Mouse (Mus musculus) embryonic facial prominence, embryonic 10.5 days (tissue): ENCODE data around the gene Gm10521. TPM values are rescaled to one million over a fixed set of nuclear protein-coding genes. Genes with fewer than 3 reads are reported as not detected.
"Not testable (repeated sequence)": the region's sequence is repeated elsewhere in the genome, so short reads cannot be mapped to it uniquely, and the experiment has no call there.

ENCODE experiments used
- DNase-seq: peaks from one replicate; pipeline ENCODE4 v3.0.0-alpha.2; 2017; ENCODE audit warnings: low spot score
- H3K27ac ChIP-seq: fragments of 300-500 bp; sonication (generic); replicated peaks from 2 replicates; pipeline ENCODE4 v1.5.1; 2016; ENCODE audit warnings: mild to moderate bottlenecking
- H3K27me3 ChIP-seq: fragments of 300-500 bp; sonication (generic); replicated peaks from 2 replicates; pipeline ENCODE4 v1.6.1; 2016; ENCODE audit warnings: low read depth, mild to moderate bottlenecking; ENCODE audit not compliant: poor library complexity, severe bottlenecking
- H3K36me3 ChIP-seq: fragments of 300-500 bp; sonication (generic); replicated peaks from 2 replicates; pipeline ENCODE4 v1.6.1; 2016; ENCODE audit warnings: mild to moderate bottlenecking, moderate library complexity
- H3K4me1 ChIP-seq: fragments of 300-500 bp; sonication (generic); 2 replicates; pipeline ENCODE4 v1.6.1; 2016
- H3K4me3 ChIP-seq: fragments of 300-500 bp; sonication (generic); 2 replicates; pipeline ENCODE4 v1.5.1; 2016; ENCODE audit warnings: mild to moderate bottlenecking, moderate library complexity
- H3K9me3 ChIP-seq: fragments of 300-500 bp; sonication (generic); 2 replicates; pipeline ENCODE4 v1.6.1; 2016; ENCODE audit warnings: mild to moderate bottlenecking
- WGBS: fragments of 180-500 bp; shearing (Covaris S2); methylation state at CpG from one replicate; pipeline ENCODE4 v1.1.7; 2016; 5-methylcytosine and 5-hydroxymethylcytosine counted together
- polyA plus RNA-seq: library from polyadenylated mRNA; unstranded; fragments of >200 nt; fragmentation: Nextera tagmentation; extraction: Ambion mirVana; gene quantifications from 2 replicates; pipeline ENCODE4 v1.2.1, GENCODE M21; 2016

Gene Gm10521
- polyA plus RNA-seq: not detected in 2 replicates

GRCm38 (mm10) chr1:171895364-171895763 is at the start of gene Gm10521:
Gene Gm10521, plus strand, starts transcription at chr1:171895664.
- not testable (repeated sequence) for H3K9me3 ChIP-seq, H3K36me3 ChIP-seq, H3K4me3 ChIP-seq, H3K27ac ChIP-seq, H3K4me1 ChIP-seq, DNase-seq, H3K27me3 ChIP-seq
- 85% methylated on average over 5 of the region's 5 CpGs for WGBS

DNA sequence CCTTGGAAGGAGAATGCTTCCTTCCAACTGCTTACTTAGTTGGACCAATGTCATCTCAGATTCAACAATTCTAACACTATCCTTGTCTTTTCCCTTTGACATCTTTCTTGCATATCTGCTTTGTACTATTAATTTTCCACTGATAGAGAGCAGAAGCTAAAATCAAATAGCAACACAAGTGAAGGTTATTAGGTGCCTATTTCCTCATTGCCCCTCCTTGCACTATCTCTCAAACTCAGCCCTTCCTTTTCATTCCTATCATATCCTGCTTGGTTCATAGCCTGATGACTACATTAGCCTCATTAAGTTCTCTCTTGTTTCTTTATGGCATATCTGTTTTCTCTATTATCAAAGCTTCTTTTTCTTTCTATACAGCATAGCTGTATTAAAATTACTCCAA is 47.3 kb upstream of the Gm10521 start:
- no peak overlapping the region for H3K27ac ChIP-seq

DNA sequence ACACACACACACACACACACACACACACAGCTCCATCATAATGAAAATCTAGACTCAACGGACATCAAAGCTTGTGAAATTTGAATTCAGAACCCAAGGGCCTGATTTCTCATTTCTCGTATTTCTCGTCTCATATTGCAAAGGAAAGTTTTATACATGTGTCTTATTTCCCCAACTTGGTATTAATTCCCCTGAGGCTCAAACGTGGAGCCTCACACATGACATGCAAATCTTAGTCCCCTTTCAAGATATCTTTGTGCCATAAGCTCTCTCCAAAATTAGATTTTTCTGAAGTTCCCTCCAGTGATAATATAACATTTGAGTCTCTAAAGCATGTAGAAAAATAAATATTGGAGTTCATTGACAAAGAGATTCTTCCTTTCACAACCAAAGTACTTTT is 46.7 kb upstream of the Gm10521 start:
- no peak overlapping the region for H3K27ac ChIP-seq
- DNase-seq: no peak
- no peaks in the 10 kb centered on the region for H3K9me3 ChIP-seq
- no peaks in the 10 kb centered on the region for H3K36me3 ChIP-seq
- H3K27me3 ChIP-seq: no peaks in the 10 kb centered on the region
- no peaks in the 10 kb centered on the region for H3K4me1 ChIP-seq
- H3K4me3 ChIP-seq: no peak overlapping the region
- 82% methylated on average over 4 of the region's 4 CpGs for WGBS

More for the DNA sequence above, 47.3 kb upstream of the Gm10521 start:
- Histone ChIP-seq H3K9me3 (no peaks in the 10 kb centered on the region), H3K4me3 (no peak overlapping the region), H3K36me3 (no peaks in the 10 kb centered on the region), H3K4me1 (no peaks in the 10 kb centered on the region), H3K27me3 (no peaks in the 10 kb centered on the region)
- DNase-seq: no peak

DNA sequence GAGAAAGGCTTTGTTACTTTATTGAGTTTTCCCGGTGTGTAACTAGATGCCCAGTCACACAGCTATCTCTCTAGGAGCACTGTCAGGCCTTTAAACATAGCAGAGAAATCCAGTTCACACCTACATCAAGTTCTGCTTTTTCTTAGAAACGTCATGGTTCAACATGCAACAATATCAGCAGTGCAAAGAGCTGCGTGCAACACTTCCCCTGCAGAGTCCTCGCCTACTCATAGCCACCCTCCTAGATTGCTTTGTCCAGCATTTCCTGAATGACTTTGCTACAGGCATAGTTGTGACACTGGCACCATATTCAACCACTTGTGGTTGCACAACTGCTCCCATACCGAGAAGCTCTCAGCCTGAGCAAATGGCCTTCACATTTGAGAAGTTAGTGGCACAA is 46.0 kb upstream of the Gm10521 start:
- no peaks in the 10 kb centered on the region for H3K36me3 ChIP-seq
- H3K4me3 ChIP-seq: no peak overlapping the region
- H3K4me1 ChIP-seq: no peaks in the 10 kb centered on the region
- H3K27ac ChIP-seq: no peak overlapping the region
- no peaks in the 10 kb centered on the region for H3K27me3 ChIP-seq
- no peak for DNase-seq
- no peaks in the 10 kb centered on the region for H3K9me3 ChIP-seq
- 86% methylated on average over 5 of the region's 5 CpGs for WGBS

DNA sequence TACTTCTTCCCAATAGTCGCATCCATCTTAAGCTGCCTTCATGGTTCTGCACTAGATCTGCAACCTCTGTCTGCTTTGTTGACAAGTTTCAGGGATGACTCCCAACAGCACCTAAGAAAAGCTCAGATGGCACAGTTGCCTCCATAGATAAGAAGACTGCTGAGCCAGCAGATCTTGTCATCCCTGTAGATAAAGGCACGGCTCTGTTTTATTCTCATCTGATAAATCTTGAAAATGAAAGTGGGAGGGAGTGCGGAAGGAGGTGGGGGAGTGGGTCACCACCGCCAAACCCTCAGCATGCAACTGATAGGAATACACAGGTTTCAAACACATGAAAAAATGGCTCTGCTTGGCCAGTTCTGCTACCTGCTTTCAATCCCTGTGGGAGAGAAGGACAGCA is 30.0 kb upstream of the Gm10521 start:
- Histone ChIP-seq H3K4me3 (no peak overlapping the region), H3K36me3 (no peaks in the 10 kb centered on the region), H3K27ac (no peak overlapping the region), H3K9me3 (no peaks in the 10 kb centered on the region), H3K27me3 (no peaks in the 10 kb centered on the region), H3K4me1 (no peaks in the 10 kb centered on the region)
- WGBS: 91% methylated on average over 4 of the region's 4 CpGs
- DNase-seq: no peak

- Histone ChIP-seq H3K27me3 (no peaks in the 10 kb centered on the region), H3K4me3 (no peak overlapping the region), H3K4me1 (no peaks in the 10 kb centered on the region), H3K36me3 (no peaks in the 10 kb centered on the region), H3K9me3 (no peaks in the 10 kb centered on the region), H3K27ac (no peak overlapping the region)
- no peak for DNase-seq
- WGBS: 92% methylated on average over 1 of the region's 1 CpGs
Measured at GRCm38 (mm10) chr1:171886989-171887388, 8.5 kb upstream of the Gm10521 start.

DNA sequence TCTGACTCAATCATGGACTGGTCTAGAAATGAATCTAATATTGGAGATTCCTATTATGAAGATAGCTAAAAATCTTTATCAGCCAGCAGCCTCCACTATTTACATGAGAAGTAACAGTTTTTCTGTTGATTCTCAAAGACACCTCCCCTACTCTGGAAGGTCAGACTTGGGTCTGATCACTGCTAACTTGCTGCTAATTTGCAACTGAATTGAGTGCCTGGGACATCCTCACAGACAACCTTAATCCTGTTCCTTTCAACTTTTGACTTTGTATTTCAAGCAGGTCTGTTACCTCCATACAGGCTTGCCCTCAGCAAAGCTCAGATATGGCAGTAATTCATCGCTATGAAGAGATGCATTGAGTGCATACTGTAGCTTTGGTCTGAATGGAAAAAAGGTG is 8.5 kb downstream of the Gm10521 start:
- no peak overlapping the region for H3K27ac ChIP-seq
- H3K4me1 ChIP-seq: no peaks in the 10 kb centered on the region
- H3K36me3 ChIP-seq: no peaks in the 10 kb centered on the region
- 0 out of 2 replicates have a peak, but pooled peaks cover under 1% of the 10 kb centered on the region for H3K9me3 ChIP-seq
- H3K4me3 ChIP-seq: no peak overlapping the region
- 71% methylated on average over 1 of the region's 1 CpGs for WGBS
- DNase-seq: no peak
- no peaks in the 10 kb centered on the region for H3K27me3 ChIP-seq

DNA sequence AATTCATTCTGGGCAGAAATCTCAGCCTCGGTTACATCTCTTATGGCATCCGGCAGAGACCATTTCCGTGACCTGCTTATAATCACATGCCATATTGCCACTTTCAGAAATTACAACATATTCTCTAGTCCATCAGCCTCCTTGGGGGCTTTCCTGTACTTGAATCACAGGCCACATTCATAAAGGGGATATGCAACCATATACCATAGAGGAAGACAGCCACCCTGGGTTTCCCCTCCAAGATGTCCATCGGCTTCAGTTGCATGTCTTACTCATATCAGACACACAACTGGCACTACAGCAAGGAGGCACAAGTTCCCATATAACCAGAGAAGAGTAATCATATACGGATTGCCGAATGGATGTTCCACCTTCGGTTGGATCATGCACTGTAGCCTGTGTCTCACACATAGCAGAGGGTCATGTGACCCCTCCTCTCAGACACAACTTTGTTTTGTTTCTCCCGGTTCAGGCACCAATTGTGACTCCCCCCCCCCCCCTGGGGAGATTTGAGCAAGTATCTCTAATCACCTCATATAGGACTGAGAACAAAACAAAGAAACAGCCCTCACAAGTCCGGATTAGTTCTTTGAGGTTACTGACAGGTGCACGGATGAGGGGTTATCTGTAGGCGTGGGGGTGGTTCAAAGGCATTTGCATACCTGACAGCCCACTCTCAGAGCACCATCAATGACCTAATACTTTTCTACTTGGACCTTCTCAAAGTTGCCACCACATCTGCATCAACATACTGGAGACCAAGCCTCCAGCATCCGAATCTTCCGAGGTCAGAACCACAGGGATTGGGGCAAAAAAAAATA is 20.4 kb downstream of the Gm10521 start:
- peaks cover 2% of the 10 kb centered on the region; the same call in 1 of the 2 replicates for H3K9me3 ChIP-seq
- H3K4me1 ChIP-seq: no peaks in the 10 kb centered on the region
- no peak for DNase-seq
- WGBS: 83% methylated on average over 13 of the region's 13 CpGs
- no peak overlapping the region for H3K27ac ChIP-seq
- H3K27me3 ChIP-seq: no peaks in the 10 kb centered on the region
- no peaks in the 10 kb centered on the region for H3K36me3 ChIP-seq
- H3K4me3 ChIP-seq: no peak overlapping the region

GRCm38 (mm10) chr1:171917305-171918039 is 22.0 kb downstream of the Gm10521 start, which contains the start of gene Slamf6:
Gene Slamf6, plus strand, starts transcription at chr1:171917515.
- Histone ChIP-seq H3K27ac (no peak within 1 kb of the TSS), H3K4me1 (no peaks in the 10 kb centered on the region), H3K9me3 (no peaks in the 10 kb centered on the region; the same call in 1 of the 2 replicates), H3K4me3 (no peak within 1 kb of the TSS), H3K36me3 (no peaks in the 10 kb centered on the region), H3K27me3 (no peaks in the 10 kb centered on the region)
- 86% methylated on average over 14 of the region's 14 CpGs for WGBS
- no peak for DNase-seq

DNA sequence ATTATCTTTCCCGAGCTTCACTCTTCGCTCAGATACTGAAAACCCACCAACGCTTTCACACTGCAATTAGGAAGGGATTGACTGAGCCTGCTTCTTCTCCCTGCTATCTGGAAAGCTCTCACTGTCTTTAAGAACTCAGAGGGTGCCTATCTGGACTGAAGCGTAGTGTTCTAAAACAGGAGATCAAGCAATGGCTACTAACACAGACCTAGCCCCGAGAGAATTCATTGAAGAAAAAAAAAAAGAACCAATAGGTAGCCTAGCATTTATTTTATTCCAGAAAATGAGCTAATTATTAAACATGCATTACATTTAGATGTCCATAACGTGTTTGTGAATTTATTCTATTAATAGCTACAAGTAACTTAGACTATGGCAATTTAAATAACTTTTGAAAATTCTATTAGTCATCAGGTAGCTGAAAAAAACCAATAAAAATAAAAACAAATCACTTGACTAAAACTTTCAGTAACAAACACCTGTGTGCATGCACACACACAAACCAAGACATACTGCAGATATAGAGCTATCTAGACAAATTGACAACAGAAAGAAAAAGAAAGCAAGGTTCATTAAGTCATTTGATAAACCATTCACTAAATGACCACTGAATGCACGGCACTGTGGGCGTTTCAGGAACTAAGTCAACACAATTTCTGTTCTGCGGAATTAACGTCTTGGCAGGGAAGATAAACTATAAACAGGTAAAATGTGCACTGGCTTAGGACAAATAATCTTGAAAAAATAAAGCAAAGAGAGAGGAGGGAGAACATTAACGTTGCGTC is 22.9 kb downstream of the Gm10521 start:
- Histone ChIP-seq H3K4me1 (no peaks in the 10 kb centered on the region), H3K4me3 (no peak overlapping the region), H3K36me3 (no peaks in the 10 kb centered on the region), H3K27me3 (no peaks in the 10 kb centered on the region), H3K27ac (no peak overlapping the region), H3K9me3 (no peaks in the 10 kb centered on the region)
- no peak for DNase-seq
- 89% methylated on average over 12 of the region's 12 CpGs for WGBS

GRCm38 (mm10) chr1:171919193-171919592 is 23.7 kb downstream of the Gm10521 start:
- 88% methylated on average over 5 of the region's 5 CpGs for WGBS
- H3K27me3 ChIP-seq: no peaks in the 10 kb centered on the region
- no peaks in the 10 kb centered on the region for H3K36me3 ChIP-seq

DNA sequence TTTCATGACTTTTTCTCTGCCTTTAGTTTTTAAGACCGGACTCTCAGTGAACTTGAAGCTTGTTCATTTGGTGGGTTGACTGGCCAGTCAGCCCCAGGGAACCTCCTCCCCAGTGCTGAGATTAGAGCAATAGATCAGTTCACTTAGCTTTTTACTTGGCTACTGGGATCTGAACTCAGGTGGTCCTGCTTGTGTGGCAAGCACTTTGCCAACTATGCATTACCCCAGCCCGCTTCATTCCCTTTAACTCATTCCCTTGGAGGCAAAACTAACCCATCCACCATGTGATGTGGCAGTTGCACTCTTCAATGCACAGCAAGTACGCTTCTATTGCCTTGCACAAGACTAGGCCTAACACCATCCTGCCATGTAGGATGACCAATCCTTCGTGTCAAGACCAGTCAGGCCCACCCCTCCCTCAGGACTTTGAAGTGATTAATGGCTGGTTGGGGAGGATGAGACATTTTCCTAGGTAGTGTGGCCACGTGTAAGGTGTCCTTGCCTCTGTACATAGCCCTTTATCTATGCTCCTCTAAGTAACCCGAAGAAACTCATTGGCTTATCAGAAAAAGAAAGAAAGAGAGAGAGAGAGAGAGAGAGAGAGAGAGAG is 24.5 kb downstream of the Gm10521 start:
- no peak overlapping the region for H3K4me3 ChIP-seq
- H3K36me3 ChIP-seq: no peaks in the 10 kb centered on the region
- no peak overlapping the region for H3K27ac ChIP-seq
- WGBS: 85% methylated on average over 6 of the region's 6 CpGs
- no peaks in the 10 kb centered on the region for H3K4me1 ChIP-seq
- no peaks in the 10 kb centered on the region for H3K9me3 ChIP-seq
- H3K27me3 ChIP-seq: no peaks in the 10 kb centered on the region
- DNase-seq: no peak

More at GRCm38 (mm10) chr1:171919193-171919592, 23.7 kb downstream of the Gm10521 start:
- no peak overlapping the region for H3K27ac ChIP-seq
- H3K4me3 ChIP-seq: no peak overlapping the region
- no peaks in the 10 kb centered on the region for H3K9me3 ChIP-seq
- no peak for DNase-seq
- H3K4me1 ChIP-seq: no peaks in the 10 kb centered on the region
